Mouse (Mus musculus) forebrain, embryonic 11.5 days (tissue): ENCODE measurements around the gene Irgm1. TPM values are rescaled to one million over a fixed set of nuclear protein-coding genes. Genes with fewer than 3 reads are reported as not detected.
"Not testable (repeated sequence)": the region's sequence is repeated elsewhere in the genome, so short reads cannot be mapped to it uniquely, and the experiment has no call there.

Experiments
- ATAC-seq: fragments of 200-750 bp; cut with Nextera tagmentation; replicated peaks from 2 replicates; pipeline ENCODE4 v1.8.0; 2017; ENCODE audit warnings: moderate TSS enrichment; ENCODE audit not compliant: low FRiP score
- DNase-seq: peaks from one replicate; pipeline ENCODE4 v3.0.0-alpha.2; 2017; ENCODE audit warnings: low spot score
- H3K27ac ChIP-seq: fragments of 300-500 bp; sonication (generic); 2 replicates; pipeline ENCODE4 v1.5.1; 2014; ENCODE audit warnings: low read depth, low read length
- H3K27me3 ChIP-seq: fragments of 300-500 bp; sonication (generic); 2 replicates; pipeline ENCODE4 v1.6.1; 2014; ENCODE audit warnings: mild to moderate bottlenecking, low read length, mixed read lengths; ENCODE audit not compliant: control insufficient read depth, insufficient read depth
- H3K36me3 ChIP-seq: fragments of 300-500 bp; sonication (generic); 2 replicates; pipeline ENCODE4 v1.6.1; 2014; ENCODE audit warnings: mild to moderate bottlenecking, low read length, moderate library complexity, mixed read lengths; ENCODE audit not compliant: control insufficient read depth, insufficient read depth
- H3K4me1 ChIP-seq: fragments of 300-500 bp; sonication (generic); replicated peaks from 2 replicates; pipeline ENCODE4 v1.6.1; 2014; ENCODE audit warnings: low read length, mixed read lengths; ENCODE audit not compliant: control insufficient read depth, insufficient read depth
- H3K4me2 ChIP-seq: fragments of 300-500 bp; sonication (generic); 2 replicates; pipeline ENCODE4 v1.6.1; 2014; ENCODE audit warnings: low read depth, mild to moderate bottlenecking, low read length, moderate library complexity, mixed read lengths; ENCODE audit not compliant: severe bottlenecking
- H3K4me3 ChIP-seq: fragments of 300-500 bp; sonication (generic); 2 replicates; pipeline ENCODE4 v1.5.1; 2014; ENCODE audit warnings: low read depth, low read length
- H3K9ac ChIP-seq: fragments of 300-500 bp; sonication (generic); 2 replicates; pipeline ENCODE4 v1.6.1; 2014; ENCODE audit warnings: low read length
- H3K9me3 ChIP-seq: fragments of 300-500 bp; sonication (generic); 2 replicates; pipeline ENCODE4 v1.6.1; 2016; ENCODE audit warnings: low read length, mixed read lengths; ENCODE audit not compliant: control insufficient read depth
- WGBS: fragments of 180-500 bp; shearing (Covaris S2); extraction: QIAGEN DNeasy Blood & Tissue Kit; methylation state at CpG from one replicate; pipeline ENCODE4 v1.1.7; 2014; 5-methylcytosine and 5-hydroxymethylcytosine counted together
- polyA plus RNA-seq: library from polyadenylated mRNA; unstranded; fragments of >200 nt; fragmentation: Nextera tagmentation; extraction: Ambion mirVana; gene quantifications from 2 replicates; pipeline ENCODE4 v1.2.1, GENCODE M21; 2014

Irgm1 gene
- polyA plus RNA-seq, 1 experiment from 2014 or later, result 1.5 TPM

- no peak overlapping the region for H3K27ac ChIP-seq
- 100% methylated on average over 1 of the region's 1 CpGs for WGBS
- no peak overlapping the region for H3K4me3 ChIP-seq
- H3K4me2 ChIP-seq, result no peak overlapping the region
- ATAC-seq (no peak), DNase-seq (no peak)
- H3K9ac ChIP-seq, result no peak overlapping the region
- no peaks in the 10 kb centered on the region for H3K36me3 ChIP-seq
- no peaks in the 10 kb centered on the region for H3K27me3 ChIP-seq
- H3K9me3 ChIP-seq, result no peaks in the 10 kb centered on the region
- peaks cover 3% of the 10 kb centered on the region; the same call in 1 of the 2 replicates for H3K4me1 ChIP-seq
Observed at GRCm38 (mm10) chr11:48876680-48877079, 5.2 kb upstream of the Irgm1 start.

- H3K27ac ChIP-seq, H3K4me2 ChIP-seq, ATAC-seq, H3K27me3 ChIP-seq, H3K9me3 ChIP-seq, H3K4me1 ChIP-seq, H3K4me3 ChIP-seq, H3K36me3 ChIP-seq, DNase-seq, H3K9ac ChIP-seq: not testable (repeated sequence)
- WGBS, result 79% methylated on average over 1 of the region's 1 CpGs
Observed at GRCm38 (mm10) chr11:48875343-48875837, 3.9 kb upstream of the Irgm1 start.

GRCm38 (mm10) chr11:48874465-48874864, 3.0 kb upstream of the Irgm1 start:
- Histone ChIP-seq H3K27me3 (no peaks in the 10 kb centered on the region), H3K27ac (no peak overlapping the region), H3K4me2 (no peak overlapping the region), H3K9ac (no peak overlapping the region), H3K9me3 (no peaks in the 10 kb centered on the region), H3K4me3 (no peak overlapping the region), H3K36me3 (no peaks in the 10 kb centered on the region), H3K4me1 (peaks cover 3% of the 10 kb centered on the region; the same call in 1 of the 2 replicates)
- WGBS, result 0% methylated on average over 4 of the region's 4 CpGs
- DNase-seq (peak; percentile 69), ATAC-seq (0 out of 2 replicates have a peak, but pooled peaks have one; percentile 54)

- Histone ChIP-seq H3K4me3 (no peak overlapping the region), H3K27ac (no peak overlapping the region), H3K9ac (no peak overlapping the region), H3K36me3 (no peaks in the 10 kb centered on the region), H3K4me2 (no peak overlapping the region), H3K9me3 (no peaks in the 10 kb centered on the region), H3K27me3 (no peaks in the 10 kb centered on the region), H3K4me1 (peaks cover 3% of the 10 kb centered on the region; the same call in 1 of the 2 replicates)
- peak; percentile 49 for DNase-seq
- 74% methylated on average over 10 of the region's 10 CpGs for WGBS
- ATAC-seq, result no peak
Observed at GRCm38 (mm10) chr11:48873591-48874290, 2.3 kb upstream of the Irgm1 start.

GRCm38 (mm10) chr11:48872695-48873300, 1.3 kb upstream of the Irgm1 start:
- ATAC-seq, result no peak
- H3K27me3 ChIP-seq, result no peaks in the 10 kb centered on the region
- H3K4me2 ChIP-seq, result no peak overlapping the region
- H3K4me1 ChIP-seq, result peaks cover 3% of the 10 kb centered on the region; the same call in 1 of the 2 replicates
- no peak overlapping the region for H3K9ac ChIP-seq
- no peaks in the 10 kb centered on the region for H3K36me3 ChIP-seq
- DNase-seq, result no peak
- WGBS, result 80% methylated on average over 7 of the region's 7 CpGs
- no peak overlapping the region for H3K4me3 ChIP-seq
- no peak overlapping the region for H3K27ac ChIP-seq
- no peaks in the 10 kb centered on the region for H3K9me3 ChIP-seq

GRCm38 (mm10) chr11:48871817-48872541, 496 bp upstream of the Irgm1 start:
- H3K27ac ChIP-seq, result no peak overlapping the region

GRCm38 (mm10) chr11:48870781-48871180, 702 bp downstream of the Irgm1 start:
- Histone ChIP-seq H3K9me3 (no peaks in the 10 kb centered on the region), H3K4me2 (peak overlapping the region; percentile 65), H3K27me3 (no peaks in the 10 kb centered on the region), H3K4me3 (peak overlapping the region; percentile 36), H3K4me1 (peaks cover 3% of the 10 kb centered on the region; the same call in 1 of the 2 replicates), H3K27ac (no peak overlapping the region), H3K36me3 (no peaks in the 10 kb centered on the region), H3K9ac (peak overlapping the region; percentile 62)
- no peak for ATAC-seq
- DNase-seq, result no peak
- WGBS, result 36% methylated on average over 7 of the region's 7 CpGs

More at GRCm38 (mm10) chr11:48871817-48872541, 496 bp upstream of the Irgm1 start:
- Histone ChIP-seq H3K4me1 (peaks cover 3% of the 10 kb centered on the region; the same call in 1 of the 2 replicates), H3K27me3 (no peaks in the 10 kb centered on the region), H3K9ac (peak overlapping the region; percentile 62; the same call in 1 of the 2 replicates), H3K36me3 (no peaks in the 10 kb centered on the region), H3K4me2 (peak overlapping the region; percentile 65), H3K4me3 (peak overlapping the region; percentile 36), H3K9me3 (no peaks in the 10 kb centered on the region)
- ATAC-seq (no peak), DNase-seq (no peak)
- WGBS, result 11% methylated on average over 17 of the region's 17 CpGs

GRCm38 (mm10) chr11:48869380-48870110, 1.9 kb downstream of the Irgm1 start:
- H3K4me3 ChIP-seq, result no peak overlapping the region
- H3K9ac ChIP-seq, result no peak overlapping the region
- H3K4me1 ChIP-seq, result peaks cover 3% of the 10 kb centered on the region; the same call in 1 of the 2 replicates
- ATAC-seq (no peak), DNase-seq (no peak)
- WGBS, result 77% methylated on average over 7 of the region's 7 CpGs
- no peak overlapping the region for H3K27ac ChIP-seq
- H3K36me3 ChIP-seq, result no peaks in the 10 kb centered on the region
- H3K27me3 ChIP-seq, result no peaks in the 10 kb centered on the region
- no peaks in the 10 kb centered on the region for H3K9me3 ChIP-seq
- no peak overlapping the region for H3K4me2 ChIP-seq
